Mouse (Mus musculus): ENCODE measurements around the gene Zc3h4.

DNA sequence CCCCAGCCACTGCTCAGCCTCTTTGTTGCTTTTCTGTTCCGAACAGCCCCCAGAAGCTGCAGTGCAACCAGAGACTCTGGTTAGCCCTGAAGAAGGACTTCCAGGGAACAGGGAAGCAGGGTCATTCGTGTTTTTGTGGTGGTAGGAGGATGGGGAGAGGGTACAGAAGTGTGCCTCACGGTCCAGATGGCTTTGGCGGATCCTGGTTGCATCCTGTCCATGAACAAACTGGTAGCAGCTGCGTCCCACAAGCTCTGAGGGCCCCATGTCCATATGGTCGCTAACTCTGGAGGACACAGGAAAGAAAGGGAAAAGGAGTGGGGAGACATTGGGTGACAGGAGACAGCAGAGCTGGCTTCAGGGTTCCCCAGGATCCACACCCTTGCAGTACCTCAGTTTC, 60.4 kb downstream of the Zc3h4 start:
- no peak for TF ChIP-seq CTCF (IDR thresholded peaks at IDR 0.05; ENCODE audit: control insufficient read depth, insufficient read depth, low read length)
- TF ChIP-seq POLR2A (IDR thresholded peaks at IDR 0.05; ENCODE audit: borderline replicate concordance, control insufficient read depth, low read depth, low read length): no peak
